Mouse (Mus musculus): Measurements from ENCODE around the gene Epb41l1. TPM values are rescaled to one million over a fixed set of nuclear protein-coding genes. Genes with fewer than 3 reads are reported as not detected.

Gene Epb41l1
- total RNA-seq, 1 experiment from 2014 or later = 7.1 TPM

GRCm38 (mm10) chr2:156512028-156512427, 91.3 kb downstream of the Epb41l1 start:
- ATAC-seq (replicated peaks; ENCODE audit: insufficient number of reproducible peaks, low FRiP score, low TSS enrichment, poor library complexity, severe bottlenecking) = no peak

- no peak for ATAC-seq (replicated peaks; ENCODE audit: insufficient number of reproducible peaks, low FRiP score, low TSS enrichment, poor library complexity, severe bottlenecking)
Observed at GRCm38 (mm10) chr2:156512561-156512960, 91.9 kb downstream of the Epb41l1 start.

- no peak for ATAC-seq (replicated peaks; ENCODE audit: insufficient number of reproducible peaks, low FRiP score, low TSS enrichment, poor library complexity, severe bottlenecking)
Observed at GRCm38 (mm10) chr2:156515102-156515501, 94.4 kb downstream of the Epb41l1 start.

GRCm38 (mm10) chr2:156515565-156516185, 95.0 kb downstream of the Epb41l1 start:
- peak; percentile 75 for ATAC-seq (replicated peaks; ENCODE audit: insufficient number of reproducible peaks, low FRiP score, low TSS enrichment, poor library complexity, severe bottlenecking)

DNA sequence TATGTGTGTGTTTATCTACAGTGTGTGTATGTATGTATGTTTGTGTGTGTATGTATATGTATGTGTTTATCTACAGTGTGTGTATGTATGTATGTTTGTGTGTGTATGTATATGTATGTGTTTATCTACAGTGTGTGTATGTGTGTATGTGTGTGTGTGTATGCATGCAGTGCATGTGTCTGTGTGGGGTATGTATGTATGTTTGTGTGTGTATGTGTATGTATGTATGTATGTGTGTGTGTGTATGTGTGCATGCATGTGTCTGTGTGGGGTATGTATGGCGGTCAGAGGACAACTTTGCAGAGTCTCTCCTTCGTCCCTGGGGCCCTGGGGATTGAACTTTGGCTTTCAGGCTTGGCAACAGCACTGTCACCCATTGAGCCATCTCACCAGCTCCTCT, 96.0 kb downstream of the Epb41l1 start:
- ATAC-seq (replicated peaks; ENCODE audit: insufficient number of reproducible peaks, low FRiP score, low TSS enrichment, poor library complexity, severe bottlenecking) = 0 out of 2 replicates have a peak, but pooled peaks have one; percentile 33

- no peak for ATAC-seq (replicated peaks; ENCODE audit: insufficient number of reproducible peaks, low FRiP score, low TSS enrichment, poor library complexity, severe bottlenecking)
Observed at GRCm38 (mm10) chr2:156518306-156518705, 97.6 kb downstream of the Epb41l1 start.

DNA sequence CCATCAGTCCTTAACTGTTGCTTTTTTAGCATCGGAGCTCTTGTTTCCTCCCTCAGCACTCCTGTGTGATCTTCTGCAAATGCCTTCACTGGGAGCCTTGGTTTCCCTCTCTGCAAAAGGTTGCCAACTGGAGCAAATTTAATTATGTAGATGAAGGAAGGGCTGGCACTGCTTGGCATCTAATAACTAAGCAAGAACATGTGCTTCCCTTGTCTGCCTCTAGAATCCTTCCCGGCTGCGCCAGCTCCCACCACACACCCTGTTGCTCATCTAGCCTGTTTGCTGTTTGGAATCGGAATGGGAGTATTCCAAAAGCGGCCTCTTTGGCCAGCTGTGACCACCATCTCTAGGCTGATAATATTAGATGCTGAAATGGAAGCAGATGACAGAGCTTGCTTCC, 98.9 kb downstream of the Epb41l1 start:
- no peak for ATAC-seq (replicated peaks; ENCODE audit: insufficient number of reproducible peaks, low FRiP score, low TSS enrichment, poor library complexity, severe bottlenecking)

DNA sequence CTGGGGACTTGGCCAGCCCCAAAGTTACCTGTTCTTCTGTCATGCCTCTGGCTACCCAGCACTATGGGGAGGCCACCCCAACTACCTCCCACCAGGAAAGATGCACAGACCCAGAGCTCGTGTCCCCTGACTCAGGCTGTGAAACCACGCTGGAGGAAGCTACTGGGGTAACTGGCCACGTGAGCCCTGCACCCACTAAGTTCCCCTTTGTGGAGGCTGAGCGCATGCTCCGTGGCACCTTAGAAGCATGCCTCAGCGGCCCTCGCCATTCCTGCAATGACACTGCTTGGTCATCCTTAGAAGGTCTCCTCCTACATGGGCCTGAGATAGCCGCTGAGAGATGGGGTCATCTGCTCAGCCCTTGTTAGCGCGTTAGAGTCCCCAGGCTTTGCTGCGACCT, 102.3 kb downstream of the Epb41l1 start:
- peak; percentile 78 for ATAC-seq (replicated peaks; ENCODE audit: insufficient number of reproducible peaks, low FRiP score, low TSS enrichment, poor library complexity, severe bottlenecking)

DNA sequence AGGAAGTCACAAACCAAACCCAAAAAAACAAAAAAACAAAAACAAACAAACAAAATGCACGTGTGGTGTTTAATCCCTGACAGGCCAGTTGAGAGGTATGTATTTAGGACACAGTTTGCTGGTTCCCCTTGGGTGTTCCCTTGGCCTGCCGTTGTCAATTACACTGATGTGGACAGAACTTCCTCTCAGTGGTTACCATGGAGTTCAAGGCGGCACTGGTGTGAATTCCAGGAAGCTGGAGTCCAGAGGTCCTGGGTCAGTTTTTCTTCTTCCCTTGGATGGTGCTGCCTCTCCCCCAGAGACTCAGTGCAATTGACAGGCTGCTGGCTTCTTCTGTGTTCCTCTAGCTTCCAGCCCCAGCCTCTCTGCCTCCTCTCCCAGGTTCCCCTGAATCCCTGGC, 103.4 kb downstream of the Epb41l1 start:
- ATAC-seq (replicated peaks; ENCODE audit: insufficient number of reproducible peaks, low FRiP score, low TSS enrichment, poor library complexity, severe bottlenecking) = no peak

GRCm38 (mm10) chr2:156529726-156530125, 109.0 kb downstream of the Epb41l1 start:
- no peak for ATAC-seq (replicated peaks; ENCODE audit: insufficient number of reproducible peaks, low FRiP score, low TSS enrichment, poor library complexity, severe bottlenecking)

DNA sequence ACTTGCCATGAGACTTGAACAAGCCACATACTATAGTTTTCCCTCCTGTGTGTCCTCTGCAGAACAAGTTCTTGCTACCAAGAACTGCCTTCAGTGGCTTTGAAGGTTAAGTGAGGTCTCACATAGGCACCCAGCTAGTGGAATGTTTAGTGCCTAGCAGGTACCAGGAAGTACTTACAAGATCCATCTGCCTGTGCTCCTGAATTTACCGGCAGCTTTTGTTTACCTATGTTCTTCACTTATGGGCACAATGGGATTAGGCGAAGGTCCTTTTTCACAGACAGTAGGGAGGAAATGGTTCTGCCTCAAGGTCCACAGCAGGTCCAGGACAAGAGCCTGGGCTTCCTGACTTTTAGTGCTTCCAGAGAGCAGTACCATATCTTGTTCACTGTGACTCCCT, 112.5 kb downstream of the Epb41l1 start:
- no peak for ATAC-seq (replicated peaks; ENCODE audit: insufficient number of reproducible peaks, low FRiP score, low TSS enrichment, poor library complexity, severe bottlenecking)

GRCm38 (mm10) chr2:156538817-156539555, 118.3 kb downstream of the Epb41l1 start:
- ATAC-seq (replicated peaks; ENCODE audit: insufficient number of reproducible peaks, low FRiP score, low TSS enrichment, poor library complexity, severe bottlenecking) = no peak

DNA sequence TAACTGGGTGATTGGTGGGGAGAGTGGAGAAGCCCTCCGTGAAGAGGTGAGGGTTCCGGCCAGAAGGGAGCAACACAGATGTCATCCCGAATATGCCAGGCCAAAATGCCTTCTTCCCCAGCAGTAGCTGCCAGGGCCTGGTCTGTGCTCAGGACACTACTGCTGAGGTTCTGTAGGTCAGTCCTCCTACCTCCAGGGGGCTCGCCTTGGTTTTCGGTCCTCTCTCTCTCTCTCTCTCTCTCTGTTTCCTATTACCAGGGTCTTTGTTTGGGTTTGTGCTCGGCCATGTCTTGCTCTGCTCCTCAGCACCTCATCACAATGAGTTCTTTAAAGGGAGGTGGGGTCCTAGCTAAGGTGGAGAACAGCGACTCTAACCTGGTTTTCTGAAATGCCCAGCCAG, 120.3 kb downstream of the Epb41l1 start:
- ATAC-seq (replicated peaks; ENCODE audit: insufficient number of reproducible peaks, low FRiP score, low TSS enrichment, poor library complexity, severe bottlenecking) = no peak

DNA sequence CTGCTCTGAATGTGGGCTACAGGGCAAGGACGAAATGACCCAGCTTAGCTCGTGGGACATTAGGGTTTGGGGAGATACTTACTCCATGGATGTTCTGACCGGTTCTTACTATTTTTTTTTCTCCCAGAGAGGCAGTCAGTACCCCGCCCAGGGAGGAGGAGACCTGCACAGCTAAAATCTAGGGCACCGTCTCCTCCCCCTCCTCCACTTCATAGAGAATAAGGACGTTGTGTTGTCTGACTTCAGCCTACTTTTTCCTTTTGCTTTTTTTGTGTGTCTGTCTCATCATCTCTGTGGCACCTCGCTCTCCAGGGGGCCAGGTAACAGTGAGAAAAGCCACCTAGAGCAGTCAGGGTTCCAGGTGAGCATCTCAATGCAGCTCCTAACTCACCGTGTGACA, 121.7 kb downstream of the Epb41l1 start:
- no peak for ATAC-seq (replicated peaks; ENCODE audit: insufficient number of reproducible peaks, low FRiP score, low TSS enrichment, poor library complexity, severe bottlenecking)

DNA sequence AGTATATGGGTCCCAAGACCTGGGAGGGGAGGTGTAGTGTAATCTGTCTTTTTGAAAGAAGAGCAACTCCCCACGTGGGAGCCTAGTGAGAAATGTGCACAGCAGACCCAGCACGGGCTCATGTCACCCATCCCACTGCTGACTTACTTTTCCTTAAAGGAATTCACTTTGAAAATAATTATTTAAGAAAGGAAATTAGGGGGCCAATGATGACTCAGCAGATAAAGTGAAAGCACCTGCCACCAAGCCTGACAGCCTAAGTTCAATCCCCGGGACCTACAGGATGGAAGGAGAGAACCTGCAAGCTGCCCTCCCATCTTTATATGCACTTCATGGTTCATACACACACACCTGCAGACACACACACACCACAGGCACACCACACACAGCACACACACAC, 123.1 kb downstream of the Epb41l1 start:
- no peak for ATAC-seq (replicated peaks; ENCODE audit: insufficient number of reproducible peaks, low FRiP score, low TSS enrichment, poor library complexity, severe bottlenecking)

DNA sequence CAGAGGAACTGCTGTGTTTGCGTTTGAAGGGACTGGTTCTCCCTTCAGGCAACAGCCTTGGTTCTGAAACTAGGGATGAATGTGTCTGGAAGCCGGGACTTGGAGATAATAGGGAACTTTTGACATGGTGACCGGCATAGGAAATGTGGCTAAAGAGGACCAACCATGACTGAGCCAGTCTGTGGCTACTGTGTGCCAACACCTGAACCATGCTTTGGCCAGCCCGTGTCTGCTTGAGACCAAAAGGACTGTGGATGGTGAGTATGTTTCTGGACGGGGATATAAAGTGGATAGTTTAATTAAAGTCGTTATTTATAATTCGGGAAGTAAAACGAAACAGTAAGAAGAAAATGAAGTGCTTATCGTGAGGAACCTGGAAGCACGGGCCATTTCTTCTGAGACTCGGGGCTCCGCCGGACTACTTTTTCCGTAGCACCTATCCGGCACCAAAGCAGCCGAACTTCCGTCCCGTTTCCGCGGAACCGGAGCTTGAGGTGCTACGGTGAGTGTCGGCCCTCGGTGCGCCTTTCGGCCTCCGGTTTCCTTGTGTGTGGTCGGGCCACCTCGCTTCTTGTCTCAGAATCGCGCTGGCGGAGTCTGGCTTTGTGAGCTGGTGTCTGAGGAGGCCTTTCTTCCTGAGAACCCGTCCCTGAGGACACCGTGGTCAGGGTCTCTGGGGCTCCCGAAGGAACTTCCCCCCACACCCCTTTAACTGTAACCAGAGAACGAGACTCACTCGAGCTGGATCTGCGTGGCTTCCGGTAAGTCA, 126.6 kb downstream of the Epb41l1 start, which contains the start of gene Aar2:
TSS of gene Aar2 (plus strand) at position 462 of the 769 bp plus-strand sequence.
- ATAC-seq (replicated peaks; ENCODE audit: insufficient number of reproducible peaks, low FRiP score, low TSS enrichment, poor library complexity, severe bottlenecking) = peak; percentile 93

DNA sequence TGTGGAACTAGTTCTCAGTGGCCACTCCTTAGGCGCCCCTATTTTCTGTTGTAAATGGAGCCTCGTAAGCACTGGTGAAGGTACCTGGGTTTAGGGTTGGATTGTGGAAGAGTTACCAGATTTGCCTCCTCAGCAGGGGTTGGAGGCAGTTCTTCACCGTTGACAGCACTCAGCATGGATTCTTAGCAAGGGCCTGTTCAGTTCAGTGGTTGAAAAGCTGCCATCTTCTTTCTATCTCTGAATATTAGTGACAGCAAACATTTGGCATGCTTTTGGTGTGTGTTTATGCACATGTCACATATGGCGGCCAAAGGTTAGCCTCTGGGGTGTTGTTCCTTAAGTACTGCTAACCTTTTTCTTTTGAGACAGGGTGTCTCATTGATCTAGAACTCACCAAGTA, 131.7 kb downstream of the Epb41l1 start:
- ATAC-seq (replicated peaks; ENCODE audit: insufficient number of reproducible peaks, low FRiP score, low TSS enrichment, poor library complexity, severe bottlenecking) = no peak

- no peak for ATAC-seq (replicated peaks; ENCODE audit: insufficient number of reproducible peaks, low FRiP score, low TSS enrichment, poor library complexity, severe bottlenecking)
Observed at GRCm38 (mm10) chr2:156561808-156562207, 141.1 kb downstream of the Epb41l1 start.

GRCm38 (mm10) chr2:156563557-156563956, 142.8 kb downstream of the Epb41l1 start:
- ATAC-seq (replicated peaks; ENCODE audit: insufficient number of reproducible peaks, low FRiP score, low TSS enrichment, poor library complexity, severe bottlenecking) = no peak

DNA sequence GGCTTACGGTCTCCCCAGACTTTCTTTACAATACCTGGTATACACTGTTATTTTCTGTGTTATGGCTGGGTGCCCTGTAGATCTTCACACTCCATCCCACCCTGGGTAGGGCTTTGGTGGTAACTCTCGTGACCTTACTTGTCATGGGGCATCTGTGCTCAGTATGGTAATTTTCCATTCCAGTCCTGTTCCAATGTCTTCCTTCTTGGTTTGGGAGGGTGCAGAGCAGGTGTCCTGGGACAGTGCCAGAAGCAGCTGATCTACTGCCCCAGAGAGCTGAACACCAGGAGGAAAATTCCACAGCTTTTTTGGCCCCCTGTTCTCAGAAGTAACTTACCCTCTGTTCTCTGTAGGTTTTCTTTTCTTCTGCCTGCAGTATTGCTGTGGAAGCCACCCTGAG, 145.8 kb downstream of the Epb41l1 start:
- no peak for ATAC-seq (replicated peaks; ENCODE audit: insufficient number of reproducible peaks, low FRiP score, low TSS enrichment, poor library complexity, severe bottlenecking)
